Mouse (Mus musculus): ENCODE results near the gene Psmd12.

- TF ChIP-seq TCF12 (IDR thresholded peaks at IDR 0.05; ENCODE audit: low read depth, low read length) = no peak
- no peak for TF ChIP-seq MAX (IDR thresholded peaks at IDR 0.05; ENCODE audit: low read length)
- TF ChIP-seq KAT2A (conservative IDR thresholded peaks at IDR 0.05; ENCODE audit: low read depth, low read length) = no peak
- TF ChIP-seq CTCF (IDR thresholded peaks at IDR 0.05 in 2 of 3, conservative IDR thresholded peaks at IDR 0.05 in 1 of 3; ENCODE audit: control insufficient read depth in 1 of 3, insufficient read depth in 1 of 3, low read depth in 2 of 3, low read length in 3 of 3, poor library complexity in 1 of 3, severe bottlenecking in 1 of 3) = no peak
- TF ChIP-seq POLR2A (IDR thresholded peaks at IDR 0.05; ENCODE audit: control insufficient read depth in 1 of 2, insufficient read depth in 1 of 2, low read depth in 1 of 2, low read length in 2 of 2, poor library complexity in 1 of 2) = no peak
- TF ChIP-seq E2F4 (IDR thresholded peaks at IDR 0.05; ENCODE audit: borderline replicate concordance, low read depth, low read length) = no peak
- TF ChIP-seq TBP (IDR thresholded peaks at IDR 0.05; ENCODE audit: low read depth, low read length) = no peak
- TF ChIP-seq CHD2 (IDR thresholded peaks at IDR 0.05; ENCODE audit: low read length) = no peak
- TF ChIP-seq ZNF384 (IDR thresholded peaks at IDR 0.05; ENCODE audit: low read depth, low read length) = no peak
- no peak for TF ChIP-seq GATA1 (IDR thresholded peaks at IDR 0.05; ENCODE audit: low read depth, low read length)
- TF ChIP-seq ETS1 (IDR thresholded peaks at IDR 0.05; ENCODE audit: low read depth, low read length) = no peak
- no peak for TF ChIP-seq HCFC1 (IDR thresholded peaks at IDR 0.05; ENCODE audit: low read depth, low read length)
These were observed 35.9 kb upstream of the Psmd12 start for GRCm38 (mm10) chr11:107443121-107444095.
